Mouse (Mus musculus) forebrain, embryonic 11.5 days (tissue): ENCODE measurements around the gene Gnb1. TPM values are rescaled to one million over a fixed set of nuclear protein-coding genes. Genes with fewer than 3 reads are reported as not detected.

Experiments
- ATAC-seq: fragments of 200-750 bp; cut with Nextera tagmentation; replicated peaks from 2 replicates; pipeline ENCODE4 v1.8.0; 2017; ENCODE audit warnings: moderate TSS enrichment; ENCODE audit not compliant: low FRiP score
- DNase-seq: peaks from one replicate; pipeline ENCODE4 v3.0.0-alpha.2; 2017; ENCODE audit warnings: low spot score
- H3K27ac ChIP-seq: fragments of 300-500 bp; sonication (generic); 2 replicates; pipeline ENCODE4 v1.5.1; 2014; ENCODE audit warnings: low read depth, low read length
- H3K27me3 ChIP-seq: fragments of 300-500 bp; sonication (generic); 2 replicates; pipeline ENCODE4 v1.6.1; 2014; ENCODE audit warnings: mild to moderate bottlenecking, low read length, mixed read lengths; ENCODE audit not compliant: control insufficient read depth, insufficient read depth
- H3K36me3 ChIP-seq: fragments of 300-500 bp; sonication (generic); 2 replicates; pipeline ENCODE4 v1.6.1; 2014; ENCODE audit warnings: mild to moderate bottlenecking, low read length, moderate library complexity, mixed read lengths; ENCODE audit not compliant: control insufficient read depth, insufficient read depth
- H3K4me1 ChIP-seq: fragments of 300-500 bp; sonication (generic); replicated peaks from 2 replicates; pipeline ENCODE4 v1.6.1; 2014; ENCODE audit warnings: low read length, mixed read lengths; ENCODE audit not compliant: control insufficient read depth, insufficient read depth
- H3K4me2 ChIP-seq: fragments of 300-500 bp; sonication (generic); 2 replicates; pipeline ENCODE4 v1.6.1; 2014; ENCODE audit warnings: low read depth, mild to moderate bottlenecking, low read length, moderate library complexity, mixed read lengths; ENCODE audit not compliant: severe bottlenecking
- H3K4me3 ChIP-seq: fragments of 300-500 bp; sonication (generic); 2 replicates; pipeline ENCODE4 v1.5.1; 2014; ENCODE audit warnings: low read depth, low read length
- H3K9ac ChIP-seq: fragments of 300-500 bp; sonication (generic); 2 replicates; pipeline ENCODE4 v1.6.1; 2014; ENCODE audit warnings: low read length
- H3K9me3 ChIP-seq: fragments of 300-500 bp; sonication (generic); 2 replicates; pipeline ENCODE4 v1.6.1; 2016; ENCODE audit warnings: low read length, mixed read lengths; ENCODE audit not compliant: control insufficient read depth
- WGBS: fragments of 180-500 bp; shearing (Covaris S2); extraction: QIAGEN DNeasy Blood & Tissue Kit; methylation state at CpG from one replicate; pipeline ENCODE4 v1.1.7; 2014; 5-methylcytosine and 5-hydroxymethylcytosine counted together
- polyA plus RNA-seq: library from polyadenylated mRNA; unstranded; fragments of >200 nt; fragmentation: Nextera tagmentation; extraction: Ambion mirVana; gene quantifications from 2 replicates; pipeline ENCODE4 v1.2.1, GENCODE M21; 2014

The Gnb1 gene
- polyA plus RNA-seq, 1 experiment from 2014 or later: 745 TPM

DNA sequence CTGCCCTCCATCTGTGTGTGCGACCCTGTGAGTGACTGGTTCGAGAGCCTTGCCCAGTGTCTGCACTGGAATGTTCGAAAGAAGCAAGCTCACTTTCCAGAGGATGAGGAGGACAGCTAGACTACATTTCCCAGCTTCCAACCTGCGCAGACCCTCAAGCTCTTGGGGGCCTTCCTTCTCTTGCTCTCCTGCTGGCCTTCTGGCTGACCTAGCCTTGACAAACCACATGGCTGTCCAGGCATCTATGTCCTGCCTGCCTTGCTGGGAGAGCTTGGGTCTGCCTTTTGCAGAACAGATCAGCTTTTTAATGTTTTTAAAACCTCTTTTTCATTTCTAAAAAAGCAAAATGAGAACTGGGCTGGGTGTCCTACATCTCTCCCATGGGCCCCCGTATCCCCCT, 98.2 kb downstream of the Gnb1 start:
- ATAC-seq (no peak), DNase-seq (no peak)
- Histone ChIP-seq H3K4me1 (no peaks in the 10 kb centered on the region), H3K27ac (no peak overlapping the region), H3K4me2 (no peak overlapping the region), H3K4me3 (no peak overlapping the region), H3K36me3 (peaks cover 3% of the 10 kb centered on the region; the same call in 1 of the 2 replicates), H3K27me3 (no peaks in the 10 kb centered on the region), H3K9ac (no peak overlapping the region), H3K9me3 (no peaks in the 10 kb centered on the region)
- WGBS: 95% methylated on average over 5 of the region's 5 CpGs

DNA sequence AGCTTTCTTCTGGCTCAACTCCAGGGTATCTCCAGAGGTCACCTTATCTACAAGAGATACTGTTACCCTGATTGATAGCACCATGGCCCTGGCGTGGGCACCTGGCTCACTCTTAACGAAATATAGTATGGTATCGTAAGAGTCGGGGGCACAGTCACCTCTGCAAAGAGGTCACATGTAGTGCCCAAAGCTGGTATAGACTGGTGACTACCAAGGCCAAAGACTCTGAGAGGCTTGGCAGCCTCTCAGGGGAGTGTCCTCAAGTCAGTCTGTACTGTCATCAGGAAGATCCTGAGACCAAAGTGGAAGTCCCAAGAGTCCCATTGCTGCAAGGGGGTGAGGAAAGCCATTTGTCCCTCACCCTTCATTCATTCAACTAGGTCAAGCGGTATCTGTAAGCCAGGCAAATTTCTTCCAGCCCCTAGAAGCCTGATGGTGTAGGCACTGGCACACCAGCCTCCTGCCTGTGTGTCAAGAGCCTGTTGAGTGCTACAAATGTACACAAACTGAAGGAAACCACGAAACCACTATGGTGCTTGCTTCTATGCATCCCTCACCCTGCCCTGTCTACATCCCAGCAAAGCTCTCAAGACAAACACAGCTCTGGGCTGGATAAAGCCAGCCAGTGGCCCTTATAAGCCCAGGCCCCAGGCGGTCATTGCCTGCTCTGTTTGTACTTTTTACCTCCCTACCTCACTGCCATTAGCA, 100.0 kb downstream of the Gnb1 start:
- Histone ChIP-seq H3K4me1 (no peaks in the 10 kb centered on the region), H3K4me2 (no peak overlapping the region), H3K9ac (no peak overlapping the region), H3K4me3 (no peak overlapping the region), H3K36me3 (peaks cover 3% of the 10 kb centered on the region; the same call in 1 of the 2 replicates), H3K9me3 (no peaks in the 10 kb centered on the region), H3K27me3 (no peaks in the 10 kb centered on the region), H3K27ac (no peak overlapping the region)
- ATAC-seq (no peak), DNase-seq (no peak)
- 88% methylated on average over 7 of the region's 7 CpGs for WGBS

DNA sequence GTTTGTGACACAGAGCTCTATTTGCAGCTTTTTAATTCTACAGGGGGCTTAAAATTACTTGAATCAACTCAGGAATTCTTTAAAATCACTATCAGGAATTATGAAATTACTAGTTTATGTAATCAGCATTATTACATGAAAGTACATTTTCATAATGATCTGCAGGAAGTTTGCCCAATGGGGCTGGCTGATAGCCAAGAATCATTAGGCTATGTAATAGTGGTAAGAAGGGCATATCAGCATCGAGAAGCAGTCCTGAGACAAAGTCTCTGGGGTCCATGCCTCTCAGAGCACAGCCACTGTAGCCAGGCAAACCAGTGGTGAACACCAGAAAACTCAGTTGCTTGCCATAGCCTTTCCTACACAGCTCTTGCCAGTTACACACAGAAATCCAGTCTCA, 102.6 kb downstream of the Gnb1 start:
- Histone ChIP-seq H3K9ac (no peak overlapping the region), H3K27me3 (no peaks in the 10 kb centered on the region), H3K4me2 (no peak overlapping the region), H3K27ac (no peak overlapping the region), H3K4me1 (no peaks in the 10 kb centered on the region), H3K9me3 (no peaks in the 10 kb centered on the region), H3K4me3 (no peak overlapping the region), H3K36me3 (peaks cover 3% of the 10 kb centered on the region; the same call in 1 of the 2 replicates)
- ATAC-seq (no peak), DNase-seq (no peak)
- 74% methylated on average over 1 of the region's 1 CpGs for WGBS

DNA sequence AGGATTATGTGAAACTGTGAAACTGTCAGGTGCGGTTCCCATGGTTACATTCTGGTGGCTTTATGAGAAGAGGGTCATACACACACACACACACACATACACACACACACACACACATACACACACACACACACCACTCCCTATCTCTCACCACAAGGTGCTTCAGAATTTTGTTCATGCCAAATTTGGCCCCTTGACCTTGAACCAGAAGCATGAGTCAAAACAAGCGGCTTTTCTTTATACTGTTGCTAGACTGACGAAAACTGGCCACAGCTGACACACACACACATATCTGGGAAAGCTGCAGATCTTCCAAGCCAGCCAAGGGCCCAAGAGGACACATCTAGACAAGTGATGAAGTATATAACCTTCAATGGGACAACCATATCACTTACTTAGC, 104.6 kb downstream of the Gnb1 start:
- no peak for DNase-seq
- Histone ChIP-seq H3K9ac (no peak overlapping the region), H3K9me3 (no peaks in the 10 kb centered on the region), H3K4me3 (no peak overlapping the region), H3K36me3 (no peaks in the 10 kb centered on the region), H3K27me3 (no peaks in the 10 kb centered on the region), H3K4me2 (no peak overlapping the region), H3K4me1 (no peaks in the 10 kb centered on the region), H3K27ac (no peak overlapping the region)
- no peak for ATAC-seq
- 87% methylated on average over 3 of the region's 3 CpGs for WGBS

DNA sequence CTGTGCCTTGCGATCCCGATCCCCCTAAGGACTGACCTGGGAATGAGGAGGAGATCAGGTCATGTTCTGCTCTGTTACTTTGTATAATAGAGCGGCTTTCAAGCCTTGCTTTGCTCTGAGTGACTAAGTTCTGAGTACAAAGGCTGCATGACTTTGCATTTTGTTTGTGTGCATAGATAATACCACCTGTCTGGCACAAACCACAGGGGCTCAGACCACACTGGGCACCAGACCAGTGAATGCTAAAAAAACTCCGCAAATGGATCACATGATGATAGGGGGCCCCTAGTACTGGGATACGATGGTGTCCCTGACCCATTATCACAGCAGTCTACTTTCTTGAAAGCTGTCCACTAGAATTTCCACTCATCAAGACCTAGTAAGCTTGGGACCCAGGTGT, 105.4 kb downstream of the Gnb1 start:
- Histone ChIP-seq H3K27me3 (no peaks in the 10 kb centered on the region), H3K4me3 (no peak overlapping the region), H3K4me1 (no peaks in the 10 kb centered on the region), H3K27ac (no peak overlapping the region), H3K36me3 (no peaks in the 10 kb centered on the region), H3K9me3 (no peaks in the 10 kb centered on the region), H3K9ac (no peak overlapping the region), H3K4me2 (no peak overlapping the region)
- DNase-seq (no peak), ATAC-seq (no peak)
- WGBS: 82% methylated on average over 5 of the region's 5 CpGs

DNA sequence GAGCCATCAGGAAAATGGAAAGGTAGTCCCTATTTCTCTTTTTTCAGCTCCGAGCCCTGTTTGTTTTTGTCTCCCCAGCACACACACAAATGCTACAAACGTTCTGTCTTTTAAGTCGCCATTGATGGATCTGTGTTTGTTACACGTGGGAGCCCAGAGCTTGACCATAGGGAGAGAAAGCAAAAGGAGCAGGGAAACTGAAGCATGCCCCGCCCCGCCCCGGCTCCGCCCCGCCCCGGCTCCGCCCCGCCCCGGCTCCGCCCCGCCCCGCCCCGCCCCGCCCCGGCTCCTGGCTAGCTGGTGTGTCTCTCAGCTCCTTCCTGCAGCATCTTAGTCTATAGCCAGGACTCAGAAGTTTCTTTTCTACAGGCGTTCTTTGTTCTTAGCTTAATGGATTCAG, 107.4 kb downstream of the Gnb1 start:
- 25% methylated on average over 20 of the region's 20 CpGs for WGBS
- no peaks in the 10 kb centered on the region for H3K9me3 ChIP-seq
- no peak for DNase-seq
- H3K4me2 ChIP-seq: no peak overlapping the region
- no peak for ATAC-seq
- no peak overlapping the region for H3K4me3 ChIP-seq
- no peak overlapping the region for H3K9ac ChIP-seq
- no peaks in the 10 kb centered on the region for H3K36me3 ChIP-seq
- H3K27ac ChIP-seq: no peak overlapping the region
- no peaks in the 10 kb centered on the region for H3K27me3 ChIP-seq
- H3K4me1 ChIP-seq: no peaks in the 10 kb centered on the region; the same call in 1 of the 2 replicates

DNA sequence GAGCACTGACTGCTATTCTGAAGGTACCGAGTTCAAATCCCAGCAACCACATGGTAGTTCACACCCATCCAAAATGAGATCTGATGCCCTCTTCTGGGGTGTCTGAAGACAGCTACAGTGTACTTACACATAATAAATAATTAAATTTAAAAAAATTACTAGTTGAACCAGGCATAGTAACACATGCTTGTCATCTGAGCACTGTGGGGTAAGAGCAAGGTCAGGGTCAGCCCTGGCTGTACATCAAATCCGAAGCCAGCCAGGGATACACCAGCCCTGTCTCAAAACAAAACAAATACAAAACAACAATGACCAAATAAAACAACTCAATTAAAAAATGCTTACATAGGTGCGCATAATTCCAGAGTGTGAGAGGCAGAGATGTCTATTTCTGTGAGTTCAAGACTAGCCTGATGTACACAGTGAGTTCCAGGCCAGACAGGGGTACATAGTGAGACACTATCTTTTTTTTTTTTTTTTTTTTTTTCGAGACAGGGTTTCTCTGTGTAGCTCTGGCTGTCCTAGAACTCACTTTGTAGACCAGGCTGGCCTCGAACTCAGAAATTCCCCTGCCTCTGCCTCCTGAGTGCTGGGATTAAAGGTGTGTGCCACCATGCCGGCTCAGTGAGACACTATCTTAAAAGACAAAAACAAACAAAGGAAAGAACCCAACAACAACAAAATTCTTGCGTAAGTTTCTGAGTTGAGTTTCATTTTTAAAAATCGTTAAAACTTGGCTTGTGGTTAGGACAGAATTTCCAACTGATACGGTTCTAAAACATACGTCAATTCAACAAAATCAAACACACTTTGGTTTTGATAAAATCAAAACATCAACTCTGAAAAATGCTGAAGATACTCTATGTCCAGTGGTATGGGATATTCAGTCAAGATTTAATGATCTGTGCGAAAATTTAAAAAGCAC, 109.0 kb downstream of the Gnb1 start:
- 90% methylated on average over 10 of the region's 11 CpGs for WGBS
- no peak for ATAC-seq
- H3K4me3 ChIP-seq: peak overlapping the region; percentile 92

DNA sequence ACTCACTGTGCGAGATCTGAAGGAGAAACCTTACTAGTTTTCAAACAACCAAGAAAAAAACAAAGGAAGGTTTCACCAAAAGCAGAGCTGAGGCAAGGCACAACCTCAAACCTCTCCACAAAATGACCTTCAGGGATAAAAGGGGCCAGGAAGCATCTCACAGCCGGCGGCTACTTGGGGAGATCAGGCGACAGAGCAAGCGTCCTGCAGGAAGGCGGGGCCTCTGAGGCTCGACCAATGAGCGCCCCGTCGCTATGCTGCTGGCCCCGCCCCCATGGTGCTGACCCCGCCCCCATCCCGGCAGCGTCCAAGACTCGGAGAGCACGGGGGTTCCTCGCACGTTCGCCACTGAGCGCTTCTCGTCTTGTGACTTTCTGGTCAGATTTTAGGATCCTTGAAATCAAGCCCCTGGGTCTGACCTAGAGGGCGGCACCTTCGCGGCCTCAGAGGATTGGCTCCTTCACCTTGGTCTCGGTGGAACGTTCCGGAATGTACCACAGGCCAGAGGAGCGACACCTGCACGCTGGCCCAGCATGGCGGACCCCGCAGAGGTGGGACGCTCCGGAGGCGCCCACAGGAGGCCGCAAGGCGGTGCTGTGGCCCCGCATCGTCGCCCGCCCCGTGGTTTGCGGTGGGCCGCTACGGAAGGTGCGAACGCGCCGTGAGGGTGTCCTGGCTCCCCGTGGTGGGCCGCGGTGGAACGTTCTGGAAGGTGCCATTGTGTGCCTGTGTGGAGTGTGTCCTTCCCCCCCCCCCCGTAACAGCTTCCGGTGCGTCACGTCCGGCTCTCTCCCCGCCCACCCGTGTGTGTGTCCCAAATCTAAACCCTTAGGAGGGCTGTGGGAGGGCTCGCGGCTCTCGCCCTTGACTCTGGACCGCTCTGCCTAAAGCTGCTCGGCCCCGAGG, 110.2 kb downstream of the Gnb1 start, which contains the start of gene Slc35e2:
Slc35e2 (plus strand) TSS at position 326 of the 906 bp plus-strand sequence.
- peak within 1 kb of the TSS; percentile 95 for H3K27ac ChIP-seq
- ATAC-seq (peak; percentile 93), DNase-seq (peak; percentile 99)
- peak within 1 kb of the TSS; percentile 86 for H3K9ac ChIP-seq
- WGBS: under 1% methylated on average over 58 of the region's 65 CpGs
- no peaks in the 10 kb centered on the region for H3K27me3 ChIP-seq
- H3K4me1 ChIP-seq: no peaks in the 10 kb centered on the region; the same call in 1 of the 2 replicates
- H3K4me3 ChIP-seq: peak within 1 kb of the TSS; percentile 92
- no peaks in the 10 kb centered on the region; the same call in 1 of the 2 replicates for H3K36me3 ChIP-seq
- H3K4me2 ChIP-seq: peak within 1 kb of the TSS; percentile 89
- H3K9me3 ChIP-seq: no peaks in the 10 kb centered on the region

More for the DNA sequence above, 109.0 kb downstream of the Gnb1 start:
- Histone ChIP-seq H3K4me2 (peak overlapping the region; percentile 89), H3K27ac (peak overlapping the region; percentile 95; the same call in 1 of the 2 replicates), H3K4me1 (no peaks in the 10 kb centered on the region; the same call in 1 of the 2 replicates), H3K9ac (peak overlapping the region; percentile 86), H3K36me3 (no peaks in the 10 kb centered on the region), H3K9me3 (no peaks in the 10 kb centered on the region), H3K27me3 (no peaks in the 10 kb centered on the region)
- DNase-seq: no peak
